ENCODE assay signal across 10 mouse cellular contexts in the genomic region with DNA sequence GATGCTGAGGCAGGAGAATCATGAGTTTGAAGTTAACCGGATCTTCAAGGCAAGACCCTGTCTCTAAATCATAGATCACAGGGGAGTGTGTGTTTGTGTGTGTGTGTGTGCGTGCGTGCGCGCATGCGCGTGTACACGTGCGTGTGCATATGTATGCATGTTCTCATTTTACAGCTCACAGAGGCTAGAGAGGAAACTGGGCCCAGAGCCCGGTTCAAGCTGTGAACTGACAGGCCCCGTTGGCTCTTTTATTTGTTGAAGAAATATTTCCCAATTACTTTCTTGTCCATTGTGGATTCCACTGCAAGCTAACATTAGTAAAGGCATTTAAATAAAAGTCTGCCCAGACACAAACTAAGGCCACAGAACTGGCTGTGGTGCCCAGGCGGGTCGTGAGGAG.
DNase-seq lines count a peak whose midpoint lies in the region; ATAC-seq and TF ChIP-seq lines count a peak whose summit lies in the region.
"Had no signal": no experiment of that assay in that cellular context is flagged by ENCODE, and none has a peak within 500 bp of the region (broad histone marks: within the 10 kb centered on the region; RNA-seq: fewer than 3 reads in every experiment).

No protein-coding gene starts in this region.

- H3K27ac ChIP-seq in left cerebral cortex, adult 2 months, result peak overlapping the region; percentile 75
- no peak overlapping the region for H3K27ac ChIP-seq in hindbrain, embryonic 14.5 days
- H3K27ac ChIP-seq: heart, embryonic 13.5 days had no signal

- intact Hi-C loops in left cerebral cortex, adult 2 months (cut with DNase I), result no loop called here

- no peaks in the 10 kb centered on the region for H3K9me3 ChIP-seq in hindbrain, embryonic 14.5 days (ENCODE audit: control insufficient read depth, low read length)
- H3K9me3 ChIP-seq: heart, embryonic 13.5 days had no signal

- TF ChIP-seq CTCF in left cerebral cortex, adult 2 months (IDR thresholded peaks at IDR 0.05), result no peak

- no peak overlapping the region for H3K4me3 ChIP-seq in left cerebral cortex, adult 2 months
- H3K4me3 ChIP-seq in hindbrain, embryonic 14.5 days (replicated peaks; ENCODE audit: low read length), result no peak overlapping the region
- H3K4me3 ChIP-seq: heart, embryonic 13.5 days had no signal

- no peaks in the 10 kb centered on the region for H3K36me3 ChIP-seq in hindbrain, embryonic 14.5 days (replicated peaks; ENCODE audit: control insufficient read depth, insufficient read depth)
- H3K36me3 ChIP-seq: heart, embryonic 13.5 days had no signal

- no peak overlapping the region for H3K9ac ChIP-seq in hindbrain, embryonic 14.5 days

- no peak overlapping the region for H3K4me2 ChIP-seq in hindbrain, embryonic 14.5 days (replicated peaks)
- H3K4me2 ChIP-seq: heart, embryonic 13.5 days had no signal

- no peak for ATAC-seq in hindbrain, embryonic 14.5 days (ENCODE audit: low FRiP score)

- no peak for DNase-seq in left cerebral cortex, adult 2 months (ENCODE audit: extremely low spot score in 1 of 2, low spot score in 2 of 2)
- DNase-seq in left cerebral cortex, adult 18-20 months (ENCODE audit: low spot score in 2 of 2), result no peak
- peak; percentile 20 for DNase-seq in right cerebral cortex, postnatal 4 days
- no peak for DNase-seq in right cerebral cortex, postnatal 10 days (ENCODE audit: low spot score in 2 of 2)
- peak; percentile 56 for DNase-seq in hindbrain, embryonic 14.5 days (ENCODE audit: low spot score)
- DNase-seq in kidney, adult 18-20 months, result no peak
- DNase-seq in urinary bladder, postnatal 4 days (ENCODE audit: low spot score in 2 of 2), result no peak
- DNase-seq: kidney, postnatal 10 days; lung, adult 2 months had no signal

- WGBS in hindbrain, embryonic 14.5 days, result 73% methylated on average over 13 of the region's 13 CpGs

- 0 out of 2 replicates have a peak, but pooled peaks cover 5% of the 10 kb centered on the region for H3K4me1 ChIP-seq in hindbrain, embryonic 14.5 days (replicated peaks; ENCODE audit: control insufficient read depth, insufficient read depth, low read length)

- no peaks in the 10 kb centered on the region for H3K27me3 ChIP-seq in hindbrain, embryonic 14.5 days (ENCODE audit: control insufficient read depth, insufficient read depth, low read length)
- H3K27me3 ChIP-seq: heart, embryonic 13.5 days had no signal

Comparison
In these comparisons a context has a peak if more than half of its experiments do, and no peak if none do; other contexts are left out.
1. DNase-seq: peak in right cerebral cortex, postnatal 4 days (single experiment) and hindbrain, embryonic 14.5 days (single experiment); none in left cerebral cortex, adult 2 months (0 of 2), left cerebral cortex, adult 18-20 months (0 of 2), right cerebral cortex, postnatal 10 days (0 of 2), kidney, adult 18-20 months (single experiment) and urinary bladder, postnatal 4 days (0 of 2).